Mouse (Mus musculus): ENCODE data around the gene Tbc1d9. TPM values are rescaled to one million over a fixed set of nuclear protein-coding genes. Genes with fewer than 3 reads are reported as not detected.

The Tbc1d9 gene
- total and polyA plus RNA-seq, 2 experiments = 0.62 to 1.6 TPM

GRCm38 (mm10) chr8:83170894-83171293 is 5.7 kb downstream of the Tbc1d9 start:
- WGBS = 56% methylated on average over 6 of the region's 6 CpGs
- Histone ChIP-seq H3K4me1 (ENCODE audit: control insufficient read depth, insufficient read depth, low read length) (no peaks in the 10 kb centered on the region), H3K79me2 (ENCODE audit: control insufficient read depth, insufficient read depth, low read length) (no peaks in the 10 kb centered on the region), H3K9ac (ENCODE audit: low read depth, low read length) (no peak overlapping the region), H3K27ac (replicated peaks; ENCODE audit: insufficient read depth, low read depth, low read length) (no peak overlapping the region), H3K27me3 (ENCODE audit: control insufficient read depth, insufficient read depth, low read length) (peaks cover 2% of the 10 kb centered on the region), H3K4me3 (ENCODE audit: insufficient read depth, low read depth, low read length) (no peak overlapping the region), H3K36me3 (ENCODE audit: control insufficient read depth, insufficient read depth, low read length) (no peaks in the 10 kb centered on the region)
- no peak for DNase-seq (ENCODE audit: extremely low read depth, low read depth, low spot score)
- no peak for TF ChIP-seq CTCF (IDR thresholded peaks at IDR 0.05; ENCODE audit: low read depth, low read length)
- TF ChIP-seq POLR2A (IDR thresholded peaks at IDR 0.05; ENCODE audit: extremely low read depth, insufficient read depth, low read length) = no peak

GRCm38 (mm10) chr8:83175680-83176079 is 10.5 kb downstream of the Tbc1d9 start:
- WGBS = 72% methylated on average over 10 of the region's 10 CpGs
- Histone ChIP-seq H3K27me3 (ENCODE audit: control insufficient read depth, insufficient read depth, low read length) (0 out of 2 replicates have a peak, but pooled peaks cover 2% of the 10 kb centered on the region), H3K4me1 (ENCODE audit: control insufficient read depth, insufficient read depth, low read length) (no peaks in the 10 kb centered on the region), H3K9ac (ENCODE audit: low read depth, low read length) (no peak overlapping the region), H3K36me3 (ENCODE audit: control insufficient read depth, insufficient read depth, low read length) (no peaks in the 10 kb centered on the region), H3K4me3 (ENCODE audit: insufficient read depth, low read depth, low read length) (no peak overlapping the region), H3K79me2 (ENCODE audit: control insufficient read depth, insufficient read depth, low read length) (no peaks in the 10 kb centered on the region), H3K27ac (replicated peaks; ENCODE audit: insufficient read depth, low read depth, low read length) (no peak overlapping the region)
- DNase-seq (ENCODE audit: extremely low read depth, low read depth, low spot score) = no peak
- TF ChIP-seq CTCF (IDR thresholded peaks at IDR 0.05; ENCODE audit: low read depth, low read length) = no peak
- no peak for TF ChIP-seq POLR2A (IDR thresholded peaks at IDR 0.05; ENCODE audit: extremely low read depth, insufficient read depth, low read length)

- H3K4me1 ChIP-seq (ENCODE audit: control insufficient read depth, insufficient read depth, low read length) = no peaks in the 10 kb centered on the region
- H3K4me3 ChIP-seq (ENCODE audit: insufficient read depth, low read depth, low read length) = no peak overlapping the region
- H3K9ac ChIP-seq (ENCODE audit: low read depth, low read length) = no peak overlapping the region
- H3K36me3 ChIP-seq (ENCODE audit: control insufficient read depth, insufficient read depth, low read length) = no peaks in the 10 kb centered on the region
- TF ChIP-seq CTCF (IDR thresholded peaks at IDR 0.05; ENCODE audit: low read depth, low read length) = no peak
- no peak for TF ChIP-seq POLR2A (IDR thresholded peaks at IDR 0.05; ENCODE audit: extremely low read depth, insufficient read depth, low read length)
- DNase-seq (ENCODE audit: extremely low read depth, low read depth, low spot score) = no peak
- H3K79me2 ChIP-seq (ENCODE audit: control insufficient read depth, insufficient read depth, low read length) = no peaks in the 10 kb centered on the region
- no peak overlapping the region for H3K27ac ChIP-seq (replicated peaks; ENCODE audit: insufficient read depth, low read depth, low read length)
- 0 out of 2 replicates have a peak, but pooled peaks cover 2% of the 10 kb centered on the region for H3K27me3 ChIP-seq (ENCODE audit: control insufficient read depth, insufficient read depth, low read length)
- 57% methylated on average over 2 of the region's 2 CpGs for WGBS
Observed at GRCm38 (mm10) chr8:83176785-83177184, 11.6 kb downstream of the Tbc1d9 start.

GRCm38 (mm10) chr8:83177317-83178195 is 12.4 kb downstream of the Tbc1d9 start:
- Histone ChIP-seq H3K79me2 (ENCODE audit: control insufficient read depth, insufficient read depth, low read length) (no peaks in the 10 kb centered on the region), H3K27me3 (ENCODE audit: control insufficient read depth, insufficient read depth, low read length) (0 out of 2 replicates have a peak, but pooled peaks cover 2% of the 10 kb centered on the region), H3K36me3 (ENCODE audit: control insufficient read depth, insufficient read depth, low read length) (no peaks in the 10 kb centered on the region), H3K4me3 (ENCODE audit: insufficient read depth, low read depth, low read length) (no peak overlapping the region), H3K27ac (replicated peaks; ENCODE audit: insufficient read depth, low read depth, low read length) (no peak overlapping the region), H3K9ac (ENCODE audit: low read depth, low read length) (no peak overlapping the region), H3K4me1 (ENCODE audit: control insufficient read depth, insufficient read depth, low read length) (no peaks in the 10 kb centered on the region)
- WGBS = 31% methylated on average over 11 of the region's 11 CpGs
- TF ChIP-seq CTCF (IDR thresholded peaks at IDR 0.05; ENCODE audit: low read depth, low read length) = no peak
- no peak for TF ChIP-seq POLR2A (IDR thresholded peaks at IDR 0.05; ENCODE audit: extremely low read depth, insufficient read depth, low read length)
- DNase-seq (ENCODE audit: extremely low read depth, low read depth, low spot score) = no peak

- Histone ChIP-seq H3K79me2 (ENCODE audit: control insufficient read depth, insufficient read depth, low read length) (no peaks in the 10 kb centered on the region), H3K36me3 (ENCODE audit: control insufficient read depth, insufficient read depth, low read length) (no peaks in the 10 kb centered on the region), H3K27ac (replicated peaks; ENCODE audit: insufficient read depth, low read depth, low read length) (no peak overlapping the region), H3K4me1 (ENCODE audit: control insufficient read depth, insufficient read depth, low read length) (no peaks in the 10 kb centered on the region), H3K4me3 (ENCODE audit: insufficient read depth, low read depth, low read length) (no peak overlapping the region), H3K27me3 (ENCODE audit: control insufficient read depth, insufficient read depth, low read length) (0 out of 2 replicates have a peak, but pooled peaks cover 2% of the 10 kb centered on the region), H3K9ac (ENCODE audit: low read depth, low read length) (no peak overlapping the region)
- TF ChIP-seq CTCF (IDR thresholded peaks at IDR 0.05; ENCODE audit: low read depth, low read length) (no peak), POLR2A (IDR thresholded peaks at IDR 0.05; ENCODE audit: extremely low read depth, insufficient read depth, low read length) (no peak)
- 7% methylated on average over 9 of the region's 9 CpGs for WGBS
- no peak for DNase-seq (ENCODE audit: extremely low read depth, low read depth, low spot score)
Observed at GRCm38 (mm10) chr8:83178228-83178742, 13.1 kb downstream of the Tbc1d9 start.

Measured in liver, adult 2 months (tissue).